In genomic region chr2:155482021-155482420, GRCm38 (mm10) we compare ENCODE assay signal across 8 mouse cellular contexts. TPM values are rescaled to one million over a fixed set of nuclear protein-coding genes. Genes with fewer than 3 reads are reported as not detected.
DNase-seq lines count a peak whose midpoint lies in the region; ATAC-seq and TF ChIP-seq lines count a peak whose summit lies in the region.

No protein-coding gene starts in this region.

- no peak for ATAC-seq in G1E (ENCODE audit: extremely low read depth, insufficient number of reproducible peaks, low FRiP score, poor library complexity, severe bottlenecking)
- no peak for ATAC-seq in activated CD4-positive, CD25-positive, alpha-beta regulatory T cell, adult 4 months

- 40% methylated on average over 3 of the region's 3 CpGs for WGBS in embryonic facial prominence, embryonic 10.5 days

- intact Hi-C loops in left cerebral cortex, postnatal 25 days (cut with DNase I): no loop called here

- no peak overlapping the region for H3K4me3 ChIP-seq in G1E (ENCODE audit: low read depth, low read length)
- H3K4me3 ChIP-seq in embryonic facial prominence, embryonic 10.5 days: no peak overlapping the region

- H3K27me3 ChIP-seq in G1E (ENCODE audit: insufficient read depth, low read length): peaks cover 6% of the 10 kb centered on the region
- no peaks in the 10 kb centered on the region for H3K27me3 ChIP-seq in embryonic facial prominence, embryonic 10.5 days (replicated peaks; ENCODE audit: low read depth, poor library complexity, severe bottlenecking)

- DNase-seq in layer of hippocampus, postnatal 10 days (ENCODE audit: low spot score in 2 of 2): peak; percentile 43 to 61
- no peak for DNase-seq in layer of hippocampus, adult 9-10 months (ENCODE audit: low spot score)
- peak; percentile 12 for DNase-seq in G1E (ENCODE audit: low spot score)
- peak; percentile 52 for DNase-seq in adrenal gland, adult 2 months
- DNase-seq in embryonic facial prominence, embryonic 10.5 days (ENCODE audit: low spot score): peak; percentile 72
- peak; percentile 46 to 54 for DNase-seq in left cerebral cortex, postnatal 25 days (ENCODE audit: low spot score in 2 of 2)
- DNase-seq in natural killer cell, adult 2 months (ENCODE audit: low spot score in 2 of 2): peak; percentile 51 to 70

- no peaks in the 10 kb centered on the region; the same call in 1 of the 2 replicates for H3K9me3 ChIP-seq in G1E (replicated peaks)
- H3K9me3 ChIP-seq in embryonic facial prominence, embryonic 10.5 days: no peaks in the 10 kb centered on the region

- no peak overlapping the region for H3K27ac ChIP-seq in embryonic facial prominence, embryonic 10.5 days (replicated peaks)

- no peaks in the 10 kb centered on the region for H3K36me3 ChIP-seq in G1E (replicated peaks)
- no peaks in the 10 kb centered on the region for H3K36me3 ChIP-seq in embryonic facial prominence, embryonic 10.5 days (replicated peaks)

- peak; percentile 12; the same call in 1 of the 2 replicates for TF ChIP-seq CTCF in G1E (IDR thresholded peaks at IDR 0.05; ENCODE audit: low read depth, low read length)

- H3K4me1 ChIP-seq in G1E (ENCODE audit: insufficient read depth, low read depth, low read length): no peaks in the 10 kb centered on the region
- no peaks in the 10 kb centered on the region for H3K4me1 ChIP-seq in embryonic facial prominence, embryonic 10.5 days

RNA-seq across cellular contexts. Expression of gene Ncoa6, which starts 8.3 kb away (rescaled TPM):
- total RNA-seq in layer of hippocampus, postnatal 10 days (2021): 10 to 100 TPM; 67.5 to 70.5 TPM
- total RNA-seq in G1E (2014; fragmentation: Nextera tagmentation): 89.8 and 99.2 TPM in 2 replicates
- total RNA-seq in G1E (2017): 15.0 and 15.7 TPM in 2 replicates
- polyA plus RNA-seq in G1E (2012): 47.3 and 48.8 TPM in 2 replicates
- total RNA-seq in adrenal gland, adult 2 months (2021): 10 to 100 TPM; 33.3 to 44.9 TPM
- polyA plus RNA-seq in adrenal gland, adult 2 months (2012; rRNA removed): 13.8 and 16.5 TPM in 2 replicates
- 20.1 and 25.7 TPM in 2 replicates for polyA plus RNA-seq in embryonic facial prominence, embryonic 10.5 days (2016; fragmentation: Nextera tagmentation; extraction: Ambion mirVana)
- total RNA-seq in left cerebral cortex, postnatal 25 days (2021): 10 to 100 TPM; 65.1 to 65.8 TPM
- polyA plus RNA-seq in activated CD4-positive, CD25-positive, alpha-beta regulatory T cell, adult 4 months (2017; shearing (Covaris generic)): 10 to 100 TPM; 13.0 to 13.8 TPM

RNA-seq across cellular contexts. Expression of gene Acss2, which starts 35.7 kb away (rescaled TPM):
- total RNA-seq in layer of hippocampus, postnatal 10 days (2021): 10 to 100 TPM; 48.9 to 56.2 TPM
- total RNA-seq in G1E (2014; fragmentation: Nextera tagmentation): 56.9 and 66.9 TPM in 2 replicates
- total RNA-seq in G1E (2017): 69.8 and 78.6 TPM in 2 replicates
- 32.9 and 42.0 TPM in 2 replicates for polyA plus RNA-seq in G1E (2012)
- 100 to 1,000 TPM in 1 of 2 experiments, 10 to 100 TPM in 1; 48.7 to 109 TPM for total RNA-seq in adrenal gland, adult 2 months (2021)
- 94.0 and 98.6 TPM in 2 replicates for polyA plus RNA-seq in adrenal gland, adult 2 months (2012; rRNA removed)
- polyA plus RNA-seq in embryonic facial prominence, embryonic 10.5 days (2016; fragmentation: Nextera tagmentation; extraction: Ambion mirVana): 8.4 and 9.1 TPM in 2 replicates
- 10 to 100 TPM; 56.4 to 60.5 TPM for total RNA-seq in left cerebral cortex, postnatal 25 days (2021)
- 10 to 100 TPM; 13.9 to 16.4 TPM for polyA plus RNA-seq in activated CD4-positive, CD25-positive, alpha-beta regulatory T cell, adult 4 months (2017; shearing (Covaris generic))

RNA-seq across cellular contexts. Expression of gene Ggt7, which starts 36.0 kb away (rescaled TPM):
- 100 to 1,000 TPM in 1 of 2 experiments, 10 to 100 TPM in 1; 95.2 to 101 TPM for total RNA-seq in layer of hippocampus, postnatal 10 days (2021)
- total RNA-seq in G1E (2014; fragmentation: Nextera tagmentation) (not detected in 2 replicates), G1E (2017) (not detected in 2 replicates)
- not detected in 2 replicates for polyA plus RNA-seq in G1E (2012)
- 1 to 10 TPM; 3.4 to 5.8 TPM for total RNA-seq in adrenal gland, adult 2 months (2021)
- 22.5 and 23.3 TPM in 2 replicates for polyA plus RNA-seq in adrenal gland, adult 2 months (2012; rRNA removed)
- polyA plus RNA-seq in embryonic facial prominence, embryonic 10.5 days (2016; fragmentation: Nextera tagmentation; extraction: Ambion mirVana): 7.3 TPM in 2 replicates
- 100 to 1,000 TPM; 115 to 122 TPM for total RNA-seq in left cerebral cortex, postnatal 25 days (2021)
- polyA plus RNA-seq in activated CD4-positive, CD25-positive, alpha-beta regulatory T cell, adult 4 months (2017; shearing (Covaris generic)): 1 to 10 TPM; 4.6 to 8.2 TPM

Comparison
In these comparisons a context has a peak if more than half of its experiments do, and no peak if none do; other contexts are left out.
1. RNA of gene Ggt7, which starts 36.0 kb away (total RNA-seq): 115 to 122 TPM in left cerebral cortex, postnatal 25 days and 95.2 to 101 TPM in layer of hippocampus, postnatal 10 days; 3.4 to 5.8 TPM in adrenal gland, adult 2 months and not detected in G1E; every median in the first group is over 10 times any median in the second.